9 mouse cellular contexts compared by ENCODE assay signal in the genomic region with DNA sequence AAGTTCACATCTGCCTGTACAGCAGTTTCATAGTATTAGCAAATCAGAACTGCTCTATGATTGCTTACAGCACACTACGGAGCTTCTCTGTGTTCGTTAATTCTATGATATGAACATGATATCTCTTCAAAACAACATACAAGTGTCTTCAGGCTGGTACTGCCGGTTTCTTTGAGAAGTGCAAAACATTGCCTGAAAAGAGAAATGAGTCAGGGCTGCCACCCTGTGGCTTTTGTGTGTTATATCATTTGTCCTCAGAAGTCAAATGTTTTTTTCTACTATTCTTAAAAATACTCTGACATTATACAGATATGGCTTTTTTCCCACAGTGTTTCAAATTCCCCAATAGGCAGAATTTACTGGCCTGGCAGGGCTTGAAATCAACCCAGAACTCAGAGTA. TPM values are rescaled to one million over a fixed set of nuclear protein-coding genes. Genes with fewer than 3 reads are reported as not detected.
DNase-seq lines count a peak whose midpoint lies in the region; ATAC-seq and TF ChIP-seq lines count a peak whose summit lies in the region.
"Had no signal": no experiment of that assay in that cellular context is flagged by ENCODE, and none has a peak within 500 bp of the region (broad histone marks: within the 10 kb centered on the region; RNA-seq: fewer than 3 reads in every experiment).

No protein-coding gene starts in this region.

- H3K9me3 ChIP-seq in hindbrain, embryonic 13.5 days = no peaks in the 10 kb centered on the region
- H3K9me3 ChIP-seq in hindbrain, embryonic 10.5 days = no peaks in the 10 kb centered on the region
- H3K9me3 ChIP-seq in midbrain, embryonic 16.5 days (replicated peaks; ENCODE audit: control insufficient read depth, low read length, poor library complexity, severe bottlenecking) = no peaks in the 10 kb centered on the region
- H3K9me3 ChIP-seq in midbrain, embryonic 13.5 days = no peaks in the 10 kb centered on the region
- H3K9me3 ChIP-seq: neural tube, embryonic 12.5 days had no signal

- H3K9ac ChIP-seq in hindbrain, embryonic 13.5 days = no peak overlapping the region
- no peak overlapping the region for H3K9ac ChIP-seq in midbrain, embryonic 16.5 days (ENCODE audit: low read depth, low read length)
- H3K9ac ChIP-seq in midbrain, embryonic 13.5 days (replicated peaks) = no peak overlapping the region
- H3K9ac ChIP-seq: liver, embryonic 14.5 days; neural tube, embryonic 12.5 days had no signal

- ATAC-seq in hindbrain, embryonic 13.5 days (ENCODE audit: low FRiP score) = 0 out of 2 replicates have a peak, but pooled peaks have one; percentile 21
- peak; percentile 29; the same call in 1 of the 2 replicates for ATAC-seq in midbrain, embryonic 16.5 days
- ATAC-seq in midbrain, embryonic 13.5 days = no peak

- DNase-seq in hindbrain, embryonic 10.5 days (ENCODE audit: low spot score) = no peak
- DNase-seq in retina, postnatal 1 day = peak; percentile 17
- no peak for DNase-seq in cerebellum, adult 18-20 months

- no peak overlapping the region for H3K4me2 ChIP-seq in hindbrain, embryonic 13.5 days
- no peak overlapping the region for H3K4me2 ChIP-seq in midbrain, embryonic 16.5 days (ENCODE audit: low read length)
- H3K4me2 ChIP-seq in midbrain, embryonic 13.5 days (replicated peaks) = no peak overlapping the region
- H3K4me2 ChIP-seq: neural tube, embryonic 12.5 days had no signal

- H3K4me3 ChIP-seq in hindbrain, embryonic 13.5 days = no peak overlapping the region
- H3K4me3 ChIP-seq in hindbrain, embryonic 10.5 days = no peak overlapping the region
- no peak overlapping the region for H3K4me3 ChIP-seq in midbrain, embryonic 16.5 days (ENCODE audit: low read depth, low read length)
- H3K4me3 ChIP-seq in midbrain, embryonic 13.5 days (replicated peaks) = no peak overlapping the region
- no peak overlapping the region for H3K4me3 ChIP-seq in cortical plate, adult 2 months (ENCODE audit: insufficient read depth, low read length)
- H3K4me3 ChIP-seq: neural tube, embryonic 12.5 days had no signal

- H3K27me3 ChIP-seq in hindbrain, embryonic 13.5 days = no peaks in the 10 kb centered on the region
- H3K27me3 ChIP-seq in hindbrain, embryonic 10.5 days (ENCODE audit: insufficient read depth, poor library complexity, severe bottlenecking) = no peaks in the 10 kb centered on the region
- H3K27me3 ChIP-seq in midbrain, embryonic 16.5 days (ENCODE audit: control insufficient read depth, insufficient read depth, low read depth, low read length) = no peaks in the 10 kb centered on the region
- no peaks in the 10 kb centered on the region for H3K27me3 ChIP-seq in midbrain, embryonic 13.5 days
- H3K27me3 ChIP-seq: neural tube, embryonic 12.5 days had no signal

- H3K27ac ChIP-seq in hindbrain, embryonic 13.5 days = no peak overlapping the region
- H3K27ac ChIP-seq in hindbrain, embryonic 10.5 days = no peak overlapping the region
- H3K27ac ChIP-seq in midbrain, embryonic 16.5 days (ENCODE audit: low read length) = no peak overlapping the region
- H3K27ac ChIP-seq in midbrain, embryonic 13.5 days = no peak overlapping the region
- no peak overlapping the region for H3K27ac ChIP-seq in cortical plate, adult 2 months (ENCODE audit: insufficient read depth, low read length)
- H3K27ac ChIP-seq: liver, embryonic 14.5 days; neural tube, embryonic 12.5 days had no signal

- peaks cover 18% of the 10 kb centered on the region for H3K36me3 ChIP-seq in hindbrain, embryonic 13.5 days
- peaks cover 5% of the 10 kb centered on the region; the same call in 1 of the 2 replicates for H3K36me3 ChIP-seq in hindbrain, embryonic 10.5 days
- peaks cover 12% of the 10 kb centered on the region for H3K36me3 ChIP-seq in midbrain, embryonic 16.5 days (ENCODE audit: control insufficient read depth, insufficient read depth, low read length)
- peaks cover 10% of the 10 kb centered on the region; the same call in 1 of the 2 replicates for H3K36me3 ChIP-seq in midbrain, embryonic 13.5 days
- H3K36me3 ChIP-seq: neural tube, embryonic 12.5 days had no signal

- WGBS in hindbrain, embryonic 13.5 days = 63% methylated on average over 3 of the region's 3 CpGs
- WGBS in hindbrain, embryonic 10.5 days = 74% methylated on average over 3 of the region's 3 CpGs
- WGBS in midbrain, embryonic 16.5 days = 50% methylated on average over 3 of the region's 3 CpGs
- 81% methylated on average over 3 of the region's 3 CpGs for WGBS in midbrain, embryonic 13.5 days

- TF ChIP-seq POLR2A in cortical plate, adult 2 months (IDR thresholded peaks at IDR 0.05; ENCODE audit: extremely low read depth, insufficient read depth, low read length) = no peak

- no peaks in the 10 kb centered on the region for H3K4me1 ChIP-seq in hindbrain, embryonic 13.5 days (replicated peaks)
- H3K4me1 ChIP-seq in hindbrain, embryonic 10.5 days (replicated peaks) = no peaks in the 10 kb centered on the region
- H3K4me1 ChIP-seq in midbrain, embryonic 16.5 days (ENCODE audit: control insufficient read depth, insufficient read depth, low read length) = no peaks in the 10 kb centered on the region
- no peaks in the 10 kb centered on the region for H3K4me1 ChIP-seq in midbrain, embryonic 13.5 days (replicated peaks)
- no peaks in the 10 kb centered on the region for H3K4me1 ChIP-seq in cortical plate, adult 2 months (ENCODE audit: control insufficient read depth, insufficient read depth, low read length)
- H3K4me1 ChIP-seq: neural tube, embryonic 12.5 days had no signal

- TF ChIP-seq CTCF in cortical plate, adult 2 months (IDR thresholded peaks at IDR 0.05; ENCODE audit: extremely low read depth, insufficient read depth, low read length) = 0 out of 2 replicates have a peak, but pooled peaks have one; percentile 8

RNA-seq across cellular contexts. Expression of a gene that starts 22.5 kb away (rescaled TPM):
- polyA plus RNA-seq in hindbrain, embryonic 13.5 days (2015; fragmentation: Nextera tagmentation; extraction: Ambion mirVana) = 69.7 and 71.2 TPM in 2 replicates
- polyA plus RNA-seq in hindbrain, embryonic 10.5 days (2016; fragmentation: Nextera tagmentation; extraction: Ambion mirVana) = 51.6 and 58.7 TPM in 2 replicates
- 104 and 114 TPM in 2 replicates for polyA plus RNA-seq in midbrain, embryonic 16.5 days (2015; fragmentation: Nextera tagmentation; extraction: Ambion mirVana)
- polyA plus RNA-seq in midbrain, embryonic 13.5 days (2015; fragmentation: Nextera tagmentation; extraction: Ambion mirVana) = 42.6 and 47.8 TPM in 2 replicates
- 86.3 and 88.9 TPM in 2 replicates for polyA plus RNA-seq in cortical plate, adult 2 months (2012; rRNA removed)
